8 mouse cellular contexts compared by ENCODE assay signal in the genomic region with DNA sequence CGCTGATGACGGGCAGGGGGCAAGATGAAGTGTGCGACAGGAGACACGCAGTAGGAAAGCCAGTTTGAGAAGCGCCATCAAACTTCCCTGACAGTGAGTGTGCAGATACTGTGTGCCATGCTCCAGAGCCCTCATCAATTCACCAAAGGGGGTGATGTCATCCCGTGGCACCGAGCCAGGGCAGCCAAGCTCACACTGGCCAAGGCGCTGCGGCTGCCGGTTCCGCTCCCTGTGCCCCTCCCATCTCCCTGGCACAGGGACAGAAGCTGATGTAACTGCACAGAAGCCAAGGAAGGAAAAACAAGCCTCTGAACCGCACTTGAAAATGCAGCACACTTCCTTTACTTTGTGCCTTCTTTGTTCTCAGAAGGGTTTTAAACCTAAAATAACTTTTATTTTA. TPM values are rescaled to one million over a fixed set of nuclear protein-coding genes. Genes with fewer than 3 reads are reported as not detected.
DNase-seq lines count a peak whose midpoint lies in the region; ATAC-seq and TF ChIP-seq lines count a peak whose summit lies in the region.

No protein-coding gene starts in this region.

- H3K9me3 ChIP-seq in forebrain, embryonic 16.5 days (ENCODE audit: control insufficient read depth, low read length) = no peaks in the 10 kb centered on the region

- WGBS in forebrain, embryonic 16.5 days = 4% methylated on average over 12 of the region's 12 CpGs

- peak; percentile 39 for ATAC-seq in CD4-positive, CD25-positive, alpha-beta regulatory T cell, adult 4 months
- peak; percentile 98 for ATAC-seq in forebrain, embryonic 16.5 days

- H3K4me1 ChIP-seq in bone marrow macrophage, adult 2 months (ENCODE audit: control insufficient read depth, insufficient read depth, low read length) = peaks cover 19% of the 10 kb centered on the region
- H3K4me1 ChIP-seq in forebrain, embryonic 16.5 days (replicated peaks; ENCODE audit: control insufficient read depth, insufficient read depth, low read length) = peaks cover 30% of the 10 kb centered on the region

- no peak for TF ChIP-seq CTCF in bone marrow macrophage, adult 2 months (IDR thresholded peaks at IDR 0.05; ENCODE audit: low read depth, low read length)

- intact Hi-C loops in heart, postnatal 25 days (cut with DNase I) = loop anchor here (10.0 kb wide), 2 partner anchors 181 to 321 kb away; partner anchors contain the start of gene Cklf

- H3K36me3 ChIP-seq in forebrain, embryonic 16.5 days (ENCODE audit: control insufficient read depth, insufficient read depth) = peaks cover 56% of the 10 kb centered on the region

- H3K27me3 ChIP-seq in forebrain, embryonic 16.5 days (replicated peaks; ENCODE audit: control insufficient read depth, insufficient read depth, low read length) = no peaks in the 10 kb centered on the region

- no peak overlapping the region for H3K4me3 ChIP-seq in bone marrow macrophage, adult 2 months (ENCODE audit: insufficient read depth, low read length)
- H3K4me3 ChIP-seq in forebrain, embryonic 16.5 days (replicated peaks; ENCODE audit: low read length) = no peak overlapping the region

- TF ChIP-seq POLR2A in bone marrow macrophage, adult 2 months (IDR thresholded peaks at IDR 0.05; ENCODE audit: borderline replicate concordance, low read depth, low read length) = no peak

- H3K27ac ChIP-seq in bone marrow macrophage, adult 2 months (ENCODE audit: insufficient read depth, low read depth, low read length) = peak overlapping the region; percentile 38; the same call in 1 of the 2 replicates
- H3K27ac ChIP-seq in forebrain, embryonic 16.5 days (ENCODE audit: low read length) = peak overlapping the region; percentile 81

- H3K4me2 ChIP-seq in forebrain, embryonic 16.5 days (ENCODE audit: low read length) = peak overlapping the region; percentile 25

- H3K9ac ChIP-seq in forebrain, embryonic 16.5 days (replicated peaks; ENCODE audit: low read depth, low read length) = no peak overlapping the region; the same call in 1 of the 2 replicates

- DNase-seq in heart, postnatal 25 days (ENCODE audit: low spot score) = peak; percentile 92
- DNase-seq in layer of hippocampus, adult 18-20 months (ENCODE audit: low spot score in 2 of 2) = peak; percentile 94 to 99
- DNase-seq in lung, postnatal 14 days = peak; percentile 100
- peak; percentile 56 for DNase-seq in retina, adult 2 months (ENCODE audit: low read depth, low spot score)
- peak; percentile 93 for DNase-seq in urinary bladder, adult 2 months (ENCODE audit: low spot score)

RNA-seq across cellular contexts. Expression of gene Dync1li2, which starts 6.8 kb away (rescaled TPM):
- 10 to 100 TPM; 28.1 to 31.0 TPM for polyA plus RNA-seq in CD4-positive, CD25-positive, alpha-beta regulatory T cell, adult 4 months (2017; shearing (Covaris generic))
- 60.7 and 65.3 TPM in 2 replicates for polyA plus RNA-seq in bone marrow macrophage, adult 2 months (2012; ENCODE audit: insufficient read depth, insufficient read length, missing spikeins)
- polyA plus RNA-seq in forebrain, embryonic 16.5 days (2015; fragmentation: Nextera tagmentation; extraction: Ambion mirVana) = 139 and 143 TPM in 2 replicates
- total RNA-seq in heart, postnatal 25 days (2021) = 100 to 1,000 TPM in 1 of 2 experiments, 10 to 100 TPM in 1; 93.5 to 104 TPM
- 100 to 1,000 TPM; 258 to 289 TPM for total RNA-seq in layer of hippocampus, adult 18-20 months (2021)
- 79.6 and 85.8 TPM in 2 replicates for polyA plus RNA-seq in urinary bladder, adult 2 months (2012; rRNA removed)

RNA-seq across cellular contexts. Expression of gene Cmtm4, which starts 40.4 kb away (rescaled TPM):
- under 1 TPM; 0.16 to 0.43 TPM for polyA plus RNA-seq in CD4-positive, CD25-positive, alpha-beta regulatory T cell, adult 4 months (2017; shearing (Covaris generic))
- 12.2 and 12.3 TPM in 2 replicates for polyA plus RNA-seq in bone marrow macrophage, adult 2 months (2012; ENCODE audit: insufficient read depth, insufficient read length, missing spikeins)
- 2.8 and 3.2 TPM in 2 replicates for polyA plus RNA-seq in forebrain, embryonic 16.5 days (2015; fragmentation: Nextera tagmentation; extraction: Ambion mirVana)
- 10 to 100 TPM; 10.5 to 10.6 TPM for total RNA-seq in heart, postnatal 25 days (2021)
- total RNA-seq in layer of hippocampus, adult 18-20 months (2021) = 10 to 100 TPM; 63.3 to 73.1 TPM
- polyA plus RNA-seq in urinary bladder, adult 2 months (2012; rRNA removed) = 31.4 and 32.1 TPM in 2 replicates
